Comparison of ENCODE assay signal across 8 mouse cellular contexts in the genomic region with DNA sequence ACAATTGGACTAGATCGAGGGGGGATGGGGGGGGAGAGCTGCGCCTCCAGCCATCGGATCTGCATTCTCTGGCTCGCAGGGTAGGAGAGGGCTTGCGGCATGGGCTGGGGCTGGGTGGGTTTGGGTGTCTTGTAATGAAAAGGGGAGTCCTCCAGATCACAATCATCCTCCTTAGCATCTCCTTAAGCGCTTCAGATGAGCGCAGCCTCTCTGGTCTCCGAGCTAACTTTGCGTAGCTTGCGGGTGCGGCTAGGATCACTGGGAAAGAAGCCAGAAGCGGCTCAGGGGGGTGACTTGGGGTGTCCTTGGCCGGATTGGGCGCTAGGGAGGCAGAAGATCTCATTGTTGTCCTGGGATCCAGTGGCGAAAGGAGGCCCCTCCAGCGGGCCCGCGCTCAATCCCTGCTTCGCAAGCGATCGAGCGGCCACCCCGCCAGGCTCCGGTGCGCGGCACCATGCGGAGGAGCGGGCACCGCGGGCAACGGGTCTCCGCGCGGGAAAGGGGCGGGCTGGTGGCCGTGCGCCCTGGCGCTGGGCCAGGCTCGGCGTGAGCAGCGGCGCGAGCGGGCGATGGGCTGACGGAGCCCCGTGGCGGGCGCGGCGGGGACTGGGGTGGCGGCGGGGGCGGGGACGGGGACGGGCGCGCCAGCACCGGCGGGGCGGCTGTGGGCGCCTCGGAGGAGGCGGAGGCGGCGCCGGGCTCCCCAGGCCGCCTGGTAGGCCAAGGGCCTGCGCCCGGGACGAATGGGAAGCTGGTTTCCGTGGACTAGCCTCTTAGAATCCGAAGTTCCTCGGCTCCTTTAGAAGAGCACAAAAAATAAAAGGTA.
DNase-seq lines count a peak whose midpoint lies in the region; ATAC-seq and TF ChIP-seq lines count a peak whose summit lies in the region.

No protein-coding gene starts in this region.

- H3K4me2 ChIP-seq in forebrain, embryonic 14.5 days (ENCODE audit: low read length): peak overlapping the region; percentile 71
- peak overlapping the region; percentile 97 for H3K4me2 ChIP-seq in heart, postnatal 0 days (ENCODE audit: low read depth, low read length)
- peak overlapping the region; percentile 75 for H3K4me2 ChIP-seq in neural tube, embryonic 15.5 days

- peak overlapping the region; percentile 94 for H3K9ac ChIP-seq in forebrain, embryonic 14.5 days (ENCODE audit: low read length)
- peak overlapping the region; percentile 91 for H3K9ac ChIP-seq in heart, postnatal 0 days (replicated peaks; ENCODE audit: low read depth, low read length)
- peak overlapping the region; percentile 84 for H3K9ac ChIP-seq in neural tube, embryonic 15.5 days (replicated peaks)

- no peak for TF ChIP-seq CTCF in heart, postnatal 0 days (IDR thresholded peaks at IDR 0.05; ENCODE audit: low read depth)
- no peak for TF ChIP-seq CTCF in lung, adult 2 months (IDR thresholded peaks at IDR 0.05; ENCODE audit: insufficient read depth, low read length)

- H3K4me1 ChIP-seq in forebrain, embryonic 14.5 days (ENCODE audit: control insufficient read depth, insufficient read depth, low read length): peaks cover 18% of the 10 kb centered on the region
- H3K4me1 ChIP-seq in heart, postnatal 0 days (ENCODE audit: control insufficient read depth, insufficient read depth): peaks cover 8% of the 10 kb centered on the region; the same call in 1 of the 2 replicates
- H3K4me1 ChIP-seq in lung, adult 2 months (ENCODE audit: control insufficient read depth, insufficient read depth, low read length): peaks cover 3% of the 10 kb centered on the region; the same call in 1 of the 2 replicates
- H3K4me1 ChIP-seq in neural tube, embryonic 15.5 days: peaks cover 44% of the 10 kb centered on the region

- no peaks in the 10 kb centered on the region for H3K36me3 ChIP-seq in forebrain, embryonic 14.5 days (ENCODE audit: control insufficient read depth, insufficient read depth, low read length)
- H3K36me3 ChIP-seq in heart, postnatal 0 days (replicated peaks; ENCODE audit: control insufficient read depth, insufficient read depth, low read length): no peaks in the 10 kb centered on the region
- no peaks in the 10 kb centered on the region for H3K36me3 ChIP-seq in neural tube, embryonic 15.5 days

- no peaks in the 10 kb centered on the region for H3K9me3 ChIP-seq in forebrain, embryonic 14.5 days (replicated peaks; ENCODE audit: control insufficient read depth, low read length)
- H3K9me3 ChIP-seq in heart, postnatal 0 days (replicated peaks; ENCODE audit: control insufficient read depth, low read length): no peaks in the 10 kb centered on the region
- H3K9me3 ChIP-seq in neural tube, embryonic 15.5 days (replicated peaks): no peaks in the 10 kb centered on the region

- WGBS in forebrain, embryonic 14.5 days: under 1% methylated on average over 52 of the region's 74 CpGs
- 2% methylated on average over 63 of the region's 74 CpGs for WGBS in heart, postnatal 0 days
- 2% methylated on average over 73 of the region's 74 CpGs for WGBS in lung, adult 2 months
- under 1% methylated on average over 57 of the region's 74 CpGs for WGBS in neural tube, embryonic 15.5 days

- peak overlapping the region; percentile 63 for H3K4me3 ChIP-seq in forebrain, embryonic 14.5 days (ENCODE audit: low read depth, low read length)
- peak overlapping the region; percentile 84 for H3K4me3 ChIP-seq in heart, postnatal 0 days (ENCODE audit: low read depth, low read length)
- peak overlapping the region; percentile 77 for H3K4me3 ChIP-seq in lung, adult 2 months (replicated peaks; ENCODE audit: extremely low read depth, low read depth, low read length)
- peak overlapping the region; percentile 72 for H3K4me3 ChIP-seq in neural tube, embryonic 15.5 days (replicated peaks)

- peak; percentile 32 for DNase-seq in ES-CJ7 (ENCODE audit: low read depth, low spot score)
- peak; percentile 41 for DNase-seq in cerebellum, adult 11 months
- peak; percentile 73 for DNase-seq in forebrain, embryonic 14.5 days (ENCODE audit: low spot score)
- peak; percentile 48 for DNase-seq in heart, postnatal 0 days (ENCODE audit: low spot score)
- DNase-seq in kidney, postnatal 36 days: peak; percentile 35 to 65
- DNase-seq in lung, adult 2 months: peak; percentile 58
- peak; percentile 13 for DNase-seq in urinary bladder, postnatal 10 days (ENCODE audit: low spot score)

- H3K27ac ChIP-seq in forebrain, embryonic 14.5 days (ENCODE audit: low read depth, low read length): peak overlapping the region; percentile 97
- peak overlapping the region; percentile 84 for H3K27ac ChIP-seq in heart, postnatal 0 days (ENCODE audit: low read depth)
- peak overlapping the region; percentile 98 for H3K27ac ChIP-seq in neural tube, embryonic 15.5 days (replicated peaks)

- peak; percentile 81 for ATAC-seq in forebrain, embryonic 14.5 days
- ATAC-seq in heart, postnatal 0 days (ENCODE audit: insufficient read depth, low read depth): peak; percentile 78
- peak; percentile 77 for ATAC-seq in neural tube, embryonic 15.5 days (ENCODE audit: low FRiP score)

- H3K27me3 ChIP-seq in forebrain, embryonic 14.5 days (replicated peaks; ENCODE audit: control insufficient read depth, insufficient read depth, low read length): no peaks in the 10 kb centered on the region
- H3K27me3 ChIP-seq in heart, postnatal 0 days (ENCODE audit: control insufficient read depth, insufficient read depth, low read length): no peaks in the 10 kb centered on the region
- no peaks in the 10 kb centered on the region for H3K27me3 ChIP-seq in neural tube, embryonic 15.5 days (replicated peaks)

- TF ChIP-seq POLR2A in lung, adult 2 months (IDR thresholded peaks at IDR 0.05; ENCODE audit: borderline replicate concordance, extremely low read depth, low read depth, low read length): no peak

- no peak for TF ChIP-seq EP300 in heart, postnatal 0 days (IDR thresholded peaks at IDR 0.05; ENCODE audit: low read depth)

Comparison
In these comparisons a context has a peak if more than half of its experiments do, and no peak if none do; other contexts are left out.
1. Peak in every context shown above with its lines: DNase-seq, ATAC-seq, H3K4me3 ChIP-seq and H3K27ac ChIP-seq.
2. DNase-seq: peak in every context shown above with its lines; median percentile 73 in forebrain, embryonic 14.5 days; 58 in lung, adult 2 months; 50 in kidney, postnatal 36 days; 48 in heart, postnatal 0 days; 41 in cerebellum, adult 11 months; 32 in ES-CJ7; 13 in urinary bladder, postnatal 10 days.